7 mouse cellular contexts compared by ENCODE assay signal in the genomic region with DNA sequence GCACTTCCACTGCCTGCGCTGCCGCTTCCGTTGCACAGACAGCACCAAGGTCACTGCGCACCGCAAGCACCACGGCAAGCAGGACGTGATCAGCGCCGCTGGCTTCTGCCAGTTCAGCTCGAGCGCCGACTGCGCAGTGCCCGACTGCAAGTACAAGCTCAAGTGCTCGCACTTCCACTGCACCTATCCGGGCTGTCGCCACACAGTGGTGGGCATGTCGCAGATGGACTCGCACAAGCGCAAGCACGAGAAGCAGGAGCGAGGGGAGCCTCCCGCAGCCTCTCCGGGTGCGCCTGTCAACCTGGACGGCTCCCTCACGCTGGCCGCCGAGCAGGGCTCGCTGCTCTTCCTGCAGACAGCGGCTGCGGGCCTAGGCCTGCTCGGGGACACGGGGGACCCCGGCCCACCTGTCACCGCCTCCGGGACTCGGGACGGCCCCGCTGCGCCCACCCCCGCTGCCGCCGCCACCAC.
DNase-seq lines count a peak whose midpoint lies in the region; ATAC-seq lines count a peak whose summit lies in the region.

No protein-coding gene starts in this region.

- H3K9me3 ChIP-seq in hindbrain, embryonic 15.5 days = no peaks in the 10 kb centered on the region
- H3K9me3 ChIP-seq in liver, embryonic 15.5 days (replicated peaks) = no peaks in the 10 kb centered on the region
- no peaks in the 10 kb centered on the region for H3K9me3 ChIP-seq in stomach, embryonic 15.5 days

- 4% methylated on average over 41 of the region's 44 CpGs for WGBS in hindbrain, embryonic 15.5 days
- 7% methylated on average over 43 of the region's 44 CpGs for WGBS in liver, embryonic 15.5 days (ENCODE audit: insufficient replicate concordance)
- WGBS in stomach, embryonic 15.5 days = 20% methylated on average over 43 of the region's 44 CpGs

- H3K27me3 ChIP-seq in hindbrain, embryonic 15.5 days = peaks cover 44% of the 10 kb centered on the region
- peaks cover 57% of the 10 kb centered on the region for H3K27me3 ChIP-seq in liver, embryonic 15.5 days
- H3K27me3 ChIP-seq in stomach, embryonic 15.5 days (replicated peaks) = peaks cover 25% of the 10 kb centered on the region

- DNase-seq in left cerebral cortex, adult 18-20 months (ENCODE audit: low spot score in 2 of 2) = peak; percentile 25 to 45
- no peak for DNase-seq in left cerebral cortex, adult 11 months (ENCODE audit: low spot score)
- DNase-seq in embryo, embryonic 10.5 days (ENCODE audit: low spot score) = peak; percentile 54
- no peak for DNase-seq in spleen, adult 18-20 months

- H3K4me3 ChIP-seq in hindbrain, embryonic 15.5 days = peak overlapping the region; percentile 43
- peak overlapping the region; percentile 17 for H3K4me3 ChIP-seq in liver, embryonic 15.5 days (replicated peaks)
- peak overlapping the region; percentile 21 for H3K4me3 ChIP-seq in stomach, embryonic 15.5 days (replicated peaks)

- H3K27ac ChIP-seq in hindbrain, embryonic 15.5 days (replicated peaks) = 0 out of 2 replicates have a peak overlapping the region, but pooled peaks have one; percentile 11
- H3K27ac ChIP-seq in liver, embryonic 15.5 days (replicated peaks) = no peak overlapping the region
- no peak overlapping the region for H3K27ac ChIP-seq in stomach, embryonic 15.5 days

- H3K4me1 ChIP-seq in hindbrain, embryonic 15.5 days (replicated peaks) = peaks cover 37% of the 10 kb centered on the region
- H3K4me1 ChIP-seq in liver, embryonic 15.5 days (replicated peaks) = peaks cover 20% of the 10 kb centered on the region
- peaks cover 55% of the 10 kb centered on the region for H3K4me1 ChIP-seq in stomach, embryonic 15.5 days

- H3K9ac ChIP-seq in hindbrain, embryonic 15.5 days = peak overlapping the region; percentile 47
- no peak overlapping the region for H3K9ac ChIP-seq in liver, embryonic 15.5 days
- H3K9ac ChIP-seq in stomach, embryonic 15.5 days = no peak overlapping the region

- ATAC-seq in hindbrain, embryonic 15.5 days (ENCODE audit: low FRiP score, low read depth) = 0 out of 2 replicates have a peak, but pooled peaks have one; percentile 19
- no peak for ATAC-seq in liver, embryonic 15.5 days (ENCODE audit: insufficient read depth)
- no peak for ATAC-seq in stomach, embryonic 15.5 days (ENCODE audit: insufficient read depth, low FRiP score, low read depth)

- H3K4me2 ChIP-seq in hindbrain, embryonic 15.5 days = peak overlapping the region; percentile 85
- peak overlapping the region; percentile 53 for H3K4me2 ChIP-seq in liver, embryonic 15.5 days
- H3K4me2 ChIP-seq in stomach, embryonic 15.5 days = peak overlapping the region; percentile 52

- H3K36me3 ChIP-seq in hindbrain, embryonic 15.5 days = no peaks in the 10 kb centered on the region
- H3K36me3 ChIP-seq in liver, embryonic 15.5 days (replicated peaks) = no peaks in the 10 kb centered on the region
- H3K36me3 ChIP-seq in stomach, embryonic 15.5 days = no peaks in the 10 kb centered on the region

Comparison
In these comparisons a context has a peak if more than half of its experiments do, and no peak if none do; other contexts are left out.
1. DNase-seq: peak in left cerebral cortex, adult 18-20 months (2 of 2) and embryo, embryonic 10.5 days (single experiment); none in left cerebral cortex, adult 11 months (single experiment) and spleen, adult 18-20 months (0 of 2).
2. Peak in every context shown above with its lines, with median percentiles within 50 percentile points of each other: H3K4me2 ChIP-seq and H3K4me3 ChIP-seq.